Mouse (Mus musculus) hindbrain, postnatal 0 days (tissue): ENCODE results near the gene Them4. TPM values are rescaled to one million over a fixed set of nuclear protein-coding genes. Genes with fewer than 3 reads are reported as not detected.

ENCODE experiments used
- ATAC-seq: fragments of 200-750 bp; cut with Nextera tagmentation; 2 replicates; pipeline ENCODE4 v1.8.0; 2017; ENCODE audit warnings: mild to moderate bottlenecking, moderate TSS enrichment, moderate library complexity
- DNase-seq: peaks from one replicate; pipeline ENCODE4 v3.0.0-alpha.2; 2015; ENCODE audit warnings: low spot score
- H3K27ac ChIP-seq: fragments of 300-500 bp; sonication (generic); 2 replicates; pipeline ENCODE4 v1.5.1; 2014; ENCODE audit warnings: mild to moderate bottlenecking
- H3K27me3 ChIP-seq: fragments of 300-500 bp; sonication (generic); 2 replicates; pipeline ENCODE4 v1.6.1; 2014; ENCODE audit warnings: low read length, mixed read lengths; ENCODE audit not compliant: insufficient read depth
- H3K36me3 ChIP-seq: fragments of 300-500 bp; sonication (generic); 2 replicates; pipeline ENCODE4 v1.6.1; 2014; ENCODE audit warnings: low read length, mixed read lengths; ENCODE audit not compliant: insufficient read depth
- H3K4me1 ChIP-seq: fragments of 300-500 bp; sonication (generic); 2 replicates; pipeline ENCODE4 v1.6.1; 2014; ENCODE audit warnings: antibody characterized with exemption, low read length, mixed read lengths; ENCODE audit not compliant: insufficient read depth
- H3K4me2 ChIP-seq: fragments of 300-500 bp; sonication (generic); 2 replicates; pipeline ENCODE4 v1.6.1; 2014; ENCODE audit warnings: low read depth, mild to moderate bottlenecking, low read length, moderate library complexity, mixed read lengths
- H3K4me3 ChIP-seq: fragments of 300-500 bp; sonication (generic); 2 replicates; pipeline ENCODE4 v1.5.1; 2014; ENCODE audit warnings: low read length
- H3K9ac ChIP-seq: fragments of 300-500 bp; sonication (generic); replicated peaks from 2 replicates; pipeline ENCODE4 v1.6.1; 2014; ENCODE audit warnings: mild to moderate bottlenecking, low read length, moderate library complexity, mixed read lengths
- H3K9me3 ChIP-seq: fragments of 300-500 bp; sonication (generic); 2 replicates; pipeline ENCODE4 v1.6.1; 2016; ENCODE audit warnings: low read length, mixed read lengths
- CTCF ChIP-seq: IDR thresholded peaks from 2 replicates; pipeline ENCODE4 v1.5.1; 2016; ENCODE audit warnings: antibody characterized with exemption, control low read depth, low read depth
- WGBS: fragments of 180-500 bp; shearing (Covaris S2); extraction: QIAGEN DNeasy Blood & Tissue Kit; methylation state at CpG from one replicate; pipeline ENCODE4 v1.1.7; 2014; 5-methylcytosine and 5-hydroxymethylcytosine counted together
- polyA plus RNA-seq: library from polyadenylated mRNA; unstranded; fragments of >200 nt; fragmentation: Nextera tagmentation; extraction: Ambion mirVana; gene quantifications from 2 replicates; pipeline ENCODE4 v1.2.1, GENCODE M21; 2015
- total RNA-seq: library from RNA; depleted of rRNA; stranded (reverse); fragments of >200 nt; gene quantifications from 2 replicates; pipeline ENCODE4 v1.2.3, GENCODE M21; 2014

Them4 gene
- total and polyA plus RNA-seq, 2 experiments from 2014 or later, result 14.6 to 66.7 TPM

DNA sequence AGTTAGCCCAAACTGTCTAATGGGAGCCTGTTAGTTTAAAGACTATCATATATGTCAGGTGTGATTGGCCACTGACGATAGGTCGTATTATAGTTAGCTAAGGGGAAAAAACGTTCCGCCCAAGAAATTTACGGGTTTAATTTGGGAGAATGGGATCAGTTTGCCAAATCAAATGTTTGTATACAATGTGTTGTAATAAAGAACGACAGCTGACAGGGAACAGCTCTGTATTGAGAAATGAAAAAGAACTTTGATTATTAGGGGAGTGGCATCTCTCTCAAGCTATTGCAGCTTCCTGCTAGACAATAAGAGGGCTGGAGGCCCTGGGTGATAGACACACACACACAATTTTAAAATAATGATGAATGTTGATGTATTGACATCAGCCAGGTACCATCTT is 1.0 kb downstream of the Them4 start:
- DNase-seq (no peak), ATAC-seq (no peak)
- Histone ChIP-seq H3K9me3 (no peaks in the 10 kb centered on the region), H3K9ac (peak overlapping the region; percentile 54; the same call in 1 of the 2 replicates), H3K4me1 (no peaks in the 10 kb centered on the region; the same call in 1 of the 2 replicates), H3K4me2 (peak overlapping the region; percentile 60), H3K4me3 (peak overlapping the region; percentile 58), H3K27ac (peak overlapping the region; percentile 81; the same call in 1 of the 2 replicates), H3K27me3 (no peaks in the 10 kb centered on the region), H3K36me3 (no peaks in the 10 kb centered on the region)
- WGBS, result 71% methylated on average over 6 of the region's 6 CpGs
- no peak for TF ChIP-seq CTCF

GRCm38 (mm10) chr3:94311376-94311775 is 1.5 kb downstream of the Them4 start:
- TF ChIP-seq CTCF, result no peak
- no peaks in the 10 kb centered on the region for H3K9me3 ChIP-seq
- H3K4me2 ChIP-seq, result peak overlapping the region; percentile 60
- DNase-seq, result no peak
- peak overlapping the region; percentile 58 for H3K4me3 ChIP-seq
- no peaks in the 10 kb centered on the region for H3K27me3 ChIP-seq
- H3K9ac ChIP-seq, result 0 out of 2 replicates have a peak overlapping the region, but pooled peaks have one; percentile 54
- no peaks in the 10 kb centered on the region for H3K36me3 ChIP-seq
- ATAC-seq, result no peak
- no peak overlapping the region for H3K27ac ChIP-seq
- 69% methylated on average over 4 of the region's 4 CpGs for WGBS
- no peaks in the 10 kb centered on the region; the same call in 1 of the 2 replicates for H3K4me1 ChIP-seq

DNA sequence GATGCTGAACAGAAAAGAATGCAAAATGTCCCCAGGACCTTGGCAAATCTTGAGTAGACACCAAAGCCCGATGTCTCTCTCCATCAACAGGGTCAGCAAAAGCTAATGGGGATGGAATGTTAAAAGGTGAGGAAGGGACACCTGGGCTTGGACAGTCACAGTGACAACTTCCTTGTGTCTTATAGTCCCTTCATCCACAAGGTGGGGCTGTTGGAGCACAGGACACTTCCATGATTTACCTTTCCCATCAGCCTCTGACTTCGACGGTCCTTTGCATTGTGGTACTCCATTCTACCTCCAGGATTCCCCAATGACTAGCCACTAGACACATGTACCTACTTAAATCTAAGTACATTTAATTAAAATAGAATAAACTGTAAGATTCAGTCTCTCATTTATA is 18.8 kb downstream of the Them4 start:
- Histone ChIP-seq H3K36me3 (peaks cover 30% of the 10 kb centered on the region), H3K27ac (no peak overlapping the region), H3K27me3 (no peaks in the 10 kb centered on the region), H3K4me1 (no peaks in the 10 kb centered on the region), H3K4me2 (no peak overlapping the region), H3K4me3 (no peak overlapping the region), H3K9me3 (no peaks in the 10 kb centered on the region), H3K9ac (no peak overlapping the region)
- TF ChIP-seq CTCF, result peak; percentile 60
- 56% methylated on average over 3 of the region's 3 CpGs for WGBS
- peak; percentile 35 for DNase-seq
- peak; percentile 29; the same call in 1 of the 2 replicates for ATAC-seq

GRCm38 (mm10) chr3:94334442-94334841 is 24.6 kb downstream of the Them4 start:
- H3K27ac ChIP-seq, result no peak overlapping the region
- H3K9me3 ChIP-seq, result no peaks in the 10 kb centered on the region
- no peak overlapping the region for H3K4me3 ChIP-seq
- no peak for DNase-seq
- 91% methylated on average over 4 of the region's 4 CpGs for WGBS
- no peaks in the 10 kb centered on the region for H3K4me1 ChIP-seq
- H3K9ac ChIP-seq, result no peak overlapping the region
- H3K4me2 ChIP-seq, result no peak overlapping the region
- H3K27me3 ChIP-seq, result no peaks in the 10 kb centered on the region
- no peak for ATAC-seq
- peaks cover 10% of the 10 kb centered on the region; the same call in 1 of the 2 replicates for H3K36me3 ChIP-seq
- TF ChIP-seq CTCF, result no peak

DNA sequence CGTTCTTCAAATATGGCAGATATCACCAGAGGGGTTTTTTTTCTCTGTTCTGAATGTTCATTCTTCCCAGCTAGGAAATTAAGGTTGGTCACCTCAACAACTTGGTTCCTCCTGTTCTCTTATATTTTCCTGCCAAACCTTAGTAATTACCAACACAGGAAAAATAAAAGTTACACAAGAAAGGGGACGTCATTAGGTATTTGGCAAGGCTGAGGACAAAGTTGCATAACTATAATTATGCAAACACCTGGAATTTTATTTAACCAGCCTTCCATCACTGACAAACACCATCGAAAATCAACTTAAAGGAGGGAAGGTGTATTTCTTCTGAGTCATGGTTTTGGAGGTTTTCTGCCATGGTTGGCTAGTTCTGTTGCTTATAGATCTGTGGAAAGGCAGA is 28.6 kb downstream of the Them4 start:
- WGBS, result 87% methylated on average over 3 of the region's 3 CpGs
- no peaks in the 10 kb centered on the region for H3K36me3 ChIP-seq
- no peak for ATAC-seq
- no peak overlapping the region for H3K4me3 ChIP-seq
- no peaks in the 10 kb centered on the region for H3K9me3 ChIP-seq
- H3K4me1 ChIP-seq, result 0 out of 2 replicates have a peak, but pooled peaks cover 4% of the 10 kb centered on the region
- H3K27me3 ChIP-seq, result no peaks in the 10 kb centered on the region
- DNase-seq, result no peak
- TF ChIP-seq CTCF, result no peak
- no peak overlapping the region for H3K9ac ChIP-seq
- no peak overlapping the region for H3K27ac ChIP-seq
- H3K4me2 ChIP-seq, result no peak overlapping the region

GRCm38 (mm10) chr3:94341959-94342422 is 32.1 kb downstream of the Them4 start, which contains the start of gene Them5:
TSS of gene Them5 (plus strand) at chr3:94342099.
- Histone ChIP-seq H3K4me2 (no peak within 1 kb of the TSS), H3K4me3 (no peak within 1 kb of the TSS), H3K9me3 (no peaks in the 10 kb centered on the region), H3K27ac (no peak within 1 kb of the TSS), H3K27me3 (no peaks in the 10 kb centered on the region), H3K9ac (no peak within 1 kb of the TSS), H3K4me1 (0 out of 2 replicates have a peak, but pooled peaks cover 4% of the 10 kb centered on the region), H3K36me3 (no peaks in the 10 kb centered on the region)
- TF ChIP-seq CTCF, result no peak
- WGBS, result 44% methylated on average over 3 of the region's 3 CpGs
- peak; percentile 67 for DNase-seq
- peak; percentile 41; the same call in 1 of the 2 replicates for ATAC-seq

GRCm38 (mm10) chr3:94342552-94342951 is 32.7 kb downstream of the Them4 start:
- WGBS, result 32% methylated on average over 1 of the region's 1 CpGs
- H3K4me3 ChIP-seq, result no peak overlapping the region

More at GRCm38 (mm10) chr3:94342552-94342951, 32.7 kb downstream of the Them4 start:
- Histone ChIP-seq H3K27me3 (no peaks in the 10 kb centered on the region), H3K36me3 (no peaks in the 10 kb centered on the region), H3K27ac (no peak overlapping the region), H3K4me2 (no peak overlapping the region), H3K9me3 (no peaks in the 10 kb centered on the region), H3K4me1 (0 out of 2 replicates have a peak, but pooled peaks cover 4% of the 10 kb centered on the region), H3K9ac (no peak overlapping the region)
- TF ChIP-seq CTCF, result no peak
- ATAC-seq (peak; percentile 69), DNase-seq (peak; percentile 48)
